Mouse (Mus musculus): ENCODE results near the gene Pank1. TPM values are rescaled to one million over a fixed set of nuclear protein-coding genes. Genes with fewer than 3 reads are reported as not detected.

Gene Pank1
- polyA plus RNA-seq, 1 experiment, result 2.1 TPM

- Histone ChIP-seq H3K4me1 (ENCODE audit: control insufficient read depth, insufficient read depth, low read length) (no peaks in the 10 kb centered on the region; the same call in none of the 2 replicates), H3K27ac (ENCODE audit: control insufficient read depth, insufficient read depth, low read depth, low read length, poor library complexity) (no peak overlapping the region), H3K4me3 (replicated peaks; ENCODE audit: control insufficient read depth, low read depth, low read length) (no peak overlapping the region)
- no peak for TF ChIP-seq POLR2A (IDR thresholded peaks at IDR 0.05; ENCODE audit: borderline replicate concordance, control insufficient read depth, low read depth, low read length)
- TF ChIP-seq CTCF (IDR thresholded peaks at IDR 0.05; ENCODE audit: control insufficient read depth, insufficient read depth, low read length), result no peak
- WGBS, result 83% methylated on average over 7 of the region's 7 CpGs
Observed at GRCm38 (mm10) chr19:34876676-34877075, 2.6 kb downstream of the Pank1 start.

GRCm38 (mm10) chr19:34869375-34869774 lies 9.9 kb downstream of the Pank1 start:
- no peaks in the 10 kb centered on the region for H3K4me1 ChIP-seq (ENCODE audit: control insufficient read depth, insufficient read depth, low read length)
- no peak overlapping the region for H3K4me3 ChIP-seq (replicated peaks; ENCODE audit: control insufficient read depth, low read depth, low read length)
- 75% methylated on average over 3 of the region's 3 CpGs for WGBS
- TF ChIP-seq CTCF (IDR thresholded peaks at IDR 0.05; ENCODE audit: control insufficient read depth, insufficient read depth, low read length) (no peak), POLR2A (IDR thresholded peaks at IDR 0.05; ENCODE audit: borderline replicate concordance, control insufficient read depth, low read depth, low read length) (no peak)
- H3K27ac ChIP-seq (ENCODE audit: control insufficient read depth, insufficient read depth, low read depth, low read length, poor library complexity), result no peak overlapping the region

GRCm38 (mm10) chr19:34868093-34868741 lies 11.0 kb downstream of the Pank1 start:
- no peak overlapping the region for H3K27ac ChIP-seq (ENCODE audit: control insufficient read depth, insufficient read depth, low read depth, low read length, poor library complexity)
- 84% methylated on average over 8 of the region's 8 CpGs for WGBS
- H3K4me1 ChIP-seq (ENCODE audit: control insufficient read depth, insufficient read depth, low read length), result no peaks in the 10 kb centered on the region
- TF ChIP-seq CTCF (IDR thresholded peaks at IDR 0.05; ENCODE audit: control insufficient read depth, insufficient read depth, low read length), result no peak
- TF ChIP-seq POLR2A (IDR thresholded peaks at IDR 0.05; ENCODE audit: borderline replicate concordance, control insufficient read depth, low read depth, low read length), result no peak
- H3K4me3 ChIP-seq (replicated peaks; ENCODE audit: control insufficient read depth, low read depth, low read length), result no peak overlapping the region

- Histone ChIP-seq H3K4me1 (ENCODE audit: control insufficient read depth, insufficient read depth, low read length) (no peaks in the 10 kb centered on the region), H3K27ac (ENCODE audit: control insufficient read depth, insufficient read depth, low read depth, low read length, poor library complexity) (no peak overlapping the region), H3K4me3 (replicated peaks; ENCODE audit: control insufficient read depth, low read depth, low read length) (no peak overlapping the region)
- TF ChIP-seq CTCF (IDR thresholded peaks at IDR 0.05; ENCODE audit: control insufficient read depth, insufficient read depth, low read length) (no peak), POLR2A (IDR thresholded peaks at IDR 0.05; ENCODE audit: borderline replicate concordance, control insufficient read depth, low read depth, low read length) (no peak)
- 80% methylated on average over 6 of the region's 6 CpGs for WGBS
Observed at GRCm38 (mm10) chr19:34863737-34864136, 15.5 kb downstream of the Pank1 start.

GRCm38 (mm10) chr19:34856021-34856651 lies 23.1 kb downstream of the Pank1 start:
- H3K4me1 ChIP-seq (ENCODE audit: control insufficient read depth, insufficient read depth, low read length), result no peaks in the 10 kb centered on the region
- WGBS, result 76% methylated on average over 12 of the region's 12 CpGs
- TF ChIP-seq POLR2A (IDR thresholded peaks at IDR 0.05; ENCODE audit: borderline replicate concordance, control insufficient read depth, low read depth, low read length) (no peak), CTCF (IDR thresholded peaks at IDR 0.05; ENCODE audit: control insufficient read depth, insufficient read depth, low read length) (no peak)
- H3K27ac ChIP-seq (ENCODE audit: control insufficient read depth, insufficient read depth, low read depth, low read length, poor library complexity), result no peak overlapping the region
- H3K4me3 ChIP-seq (replicated peaks; ENCODE audit: control insufficient read depth, low read depth, low read length), result no peak overlapping the region

- no peak for TF ChIP-seq POLR2A (IDR thresholded peaks at IDR 0.05; ENCODE audit: borderline replicate concordance, control insufficient read depth, low read depth, low read length)
- no peak for TF ChIP-seq CTCF (IDR thresholded peaks at IDR 0.05; ENCODE audit: control insufficient read depth, insufficient read depth, low read length)
- H3K4me1 ChIP-seq (ENCODE audit: control insufficient read depth, insufficient read depth, low read length), result no peaks in the 10 kb centered on the region; the same call in 1 of the 2 replicates
- no peak overlapping the region for H3K27ac ChIP-seq (ENCODE audit: control insufficient read depth, insufficient read depth, low read depth, low read length, poor library complexity)
- no peak overlapping the region for H3K4me3 ChIP-seq (replicated peaks; ENCODE audit: control insufficient read depth, low read depth, low read length)
- 86% methylated on average over 3 of the region's 3 CpGs for WGBS
Observed at GRCm38 (mm10) chr19:34851161-34851560, 28.1 kb downstream of the Pank1 start.

GRCm38 (mm10) chr19:34849426-34849825 lies 29.8 kb downstream of the Pank1 start:
- WGBS, result 83% methylated on average over 7 of the region's 7 CpGs
- H3K4me1 ChIP-seq (ENCODE audit: control insufficient read depth, insufficient read depth, low read length), result peaks cover 1% of the 10 kb centered on the region; the same call in 1 of the 2 replicates
- TF ChIP-seq POLR2A (IDR thresholded peaks at IDR 0.05; ENCODE audit: borderline replicate concordance, control insufficient read depth, low read depth, low read length) (no peak), CTCF (IDR thresholded peaks at IDR 0.05; ENCODE audit: control insufficient read depth, insufficient read depth, low read length) (no peak)
- no peak overlapping the region for H3K4me3 ChIP-seq (replicated peaks; ENCODE audit: control insufficient read depth, low read depth, low read length)
- no peak overlapping the region for H3K27ac ChIP-seq (ENCODE audit: control insufficient read depth, insufficient read depth, low read depth, low read length, poor library complexity)

GRCm38 (mm10) chr19:34848164-34848563 lies 31.1 kb downstream of the Pank1 start:
- no peak overlapping the region for H3K4me3 ChIP-seq (replicated peaks; ENCODE audit: control insufficient read depth, low read depth, low read length)
- 59% methylated on average over 9 of the region's 9 CpGs for WGBS
- H3K27ac ChIP-seq (ENCODE audit: control insufficient read depth, insufficient read depth, low read depth, low read length, poor library complexity), result no peak overlapping the region
- TF ChIP-seq POLR2A (IDR thresholded peaks at IDR 0.05; ENCODE audit: borderline replicate concordance, control insufficient read depth, low read depth, low read length) (no peak), CTCF (IDR thresholded peaks at IDR 0.05; ENCODE audit: control insufficient read depth, insufficient read depth, low read length) (no peak)
- peaks cover 1% of the 10 kb centered on the region; the same call in 1 of the 2 replicates for H3K4me1 ChIP-seq (ENCODE audit: control insufficient read depth, insufficient read depth, low read length)
